Mouse (Mus musculus) ovary, postnatal 36 days (tissue): Measurements from ENCODE around the gene Gm8653.
"Not testable (repeated sequence)": the region's sequence is repeated elsewhere in the genome, so short reads cannot be mapped to it uniquely, and the experiment has no call there.

Experiments
- DNase-seq: peaks from one replicate; pipeline ENCODE4 v3.0.0; 2022; ENCODE audit warnings: low spot score, mixed read lengths

Gm8653 gene

GRCm38 (mm10) chr7:22201164-22201563 is at the start of gene Gm8653:
Gene Gm8653, minus strand, starts transcription at chr7:22201264.
- not testable (repeated sequence) for DNase-seq

DNA sequence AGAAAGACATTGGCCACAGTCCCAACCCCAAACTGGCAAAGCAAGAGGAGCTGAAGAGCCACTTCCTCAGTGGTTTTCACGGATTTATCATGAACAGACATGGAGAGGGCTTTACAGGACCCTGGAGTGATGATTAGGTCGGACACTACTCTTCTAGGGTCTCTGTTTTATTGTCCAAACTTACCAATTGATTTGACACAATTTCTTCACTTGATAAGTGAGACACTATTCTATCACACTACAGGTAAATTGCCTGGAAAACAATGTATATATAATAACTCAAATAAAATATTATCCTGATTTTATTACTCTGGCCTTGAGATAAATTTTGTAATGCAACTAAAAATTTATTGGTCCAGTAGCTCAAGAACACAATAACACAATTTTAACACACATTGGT is 28.3 kb upstream of the Gm8653 start, which contains the start of gene Gm8453:
Gene Gm8453, minus strand, starts transcription at position 101 of the 400 bp plus-strand sequence.
- not testable (repeated sequence) for DNase-seq

DNA sequence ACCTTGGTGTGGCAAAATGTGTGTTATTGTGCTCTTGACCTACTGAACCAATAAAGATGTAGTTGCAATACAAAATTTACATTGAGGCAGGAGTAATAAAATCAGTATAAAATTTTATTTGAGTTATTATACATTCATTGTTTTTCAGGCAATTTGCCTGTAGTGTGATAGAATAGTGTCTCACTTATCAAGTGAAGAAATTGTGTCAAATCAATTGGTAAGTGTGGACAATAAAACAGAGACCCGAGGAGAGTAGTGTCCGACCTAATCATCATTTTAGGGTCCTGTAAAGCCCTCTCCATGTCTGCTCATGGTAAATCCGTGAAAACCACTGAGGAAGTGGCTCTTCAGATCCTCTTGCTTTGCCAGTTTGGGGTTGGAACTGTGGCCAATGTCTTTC is 12.0 kb downstream of the Gm8653 start, which contains the start of gene Vmn1r143:
Gene Vmn1r143, plus strand, starts transcription at position 301 of the 400 bp plus-strand sequence.
- not testable (repeated sequence) for DNase-seq

DNA sequence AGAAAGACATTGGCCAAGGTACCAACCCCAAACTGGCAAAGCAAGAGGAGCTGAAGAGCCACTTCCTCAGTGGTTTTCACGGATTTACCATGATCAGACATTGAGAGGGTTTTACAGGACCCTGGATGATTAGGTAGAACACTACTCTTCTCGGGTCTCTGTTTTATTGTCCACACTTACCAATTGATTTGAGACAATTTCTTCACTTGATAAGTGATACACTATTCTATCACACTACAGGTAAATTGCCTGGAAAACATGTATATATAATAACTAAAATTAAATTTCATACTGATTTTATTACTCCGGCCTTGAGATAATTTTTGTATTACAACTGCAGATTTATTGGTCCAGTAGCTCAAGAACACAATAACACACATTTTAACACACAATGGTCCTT is 37.1 kb downstream of the Gm8653 start, which contains the start of gene Vmn1r142:
Gene Vmn1r142, minus strand, starts transcription at position 101 of the 400 bp plus-strand sequence.
- DNase-seq, result not testable (repeated sequence)
